Mouse (Mus musculus) cerebellum, adult 2 months (tissue): ENCODE measurements at regions not wholly inside any gene's neighbourhood (a gene's known extent, or its start where the extent isn't known, plus 50 kb on each side); places are given as distances from the start of the nearest gene placed in this dataset.

Experiments
- CTCF ChIP-seq: fragments of 200-500 bp; IDR thresholded peaks from 2 replicates; pipeline ENCODE4 v1.5.1; 2011; ENCODE audit warnings: low read depth, mild to moderate bottlenecking, control low read depth, low read length, moderate library complexity, borderline replicate concordance; ENCODE audit not compliant: insufficient read depth
- POLR2A ChIP-seq: fragments of 200-500 bp; IDR thresholded peaks from 2 replicates; pipeline ENCODE4 v1.6.1; 2011; ENCODE audit warnings: low read length, control low read depth, borderline replicate concordance; ENCODE audit not compliant: insufficient read depth

- TF ChIP-seq CTCF (no peak), POLR2A (no peak)
Observed at GRCm38 (mm10) chr2:143002874-143003273, 60.0 kb upstream of the Snrpb2 start.
